Mouse (Mus musculus) intestine, embryonic 15.5 days (tissue): ENCODE results near the gene Cadps2. TPM values are rescaled to one million over a fixed set of nuclear protein-coding genes. Genes with fewer than 3 reads are reported as not detected.

ENCODE experiments used
- ATAC-seq: fragments of 200-750 bp; cut with Nextera tagmentation; 2 replicates; pipeline ENCODE4 v1.8.0; 2017; ENCODE audit warnings: moderate TSS enrichment, moderate library complexity
- H3K27ac ChIP-seq: fragments of 300-500 bp; sonication (generic); 2 replicates; pipeline ENCODE4 v1.5.1; 2015; ENCODE audit warnings: mild to moderate bottlenecking, inconsistent platforms
- H3K27me3 ChIP-seq: fragments of 300-500 bp; sonication (generic); replicated peaks from 2 replicates; pipeline ENCODE4 v1.6.1; 2015; ENCODE audit warnings: inconsistent platforms
- H3K36me3 ChIP-seq: fragments of 300-500 bp; sonication (generic); 2 replicates; pipeline ENCODE4 v1.6.1; 2015; ENCODE audit warnings: inconsistent platforms
- H3K4me1 ChIP-seq: fragments of 300-500 bp; sonication (generic); replicated peaks from 2 replicates; pipeline ENCODE4 v1.6.1; 2015; ENCODE audit warnings: inconsistent platforms
- H3K4me2 ChIP-seq: fragments of 300-500 bp; sonication (generic); replicated peaks from 2 replicates; pipeline ENCODE4 v1.6.1; 2015; ENCODE audit warnings: mild to moderate bottlenecking, inconsistent platforms
- H3K4me3 ChIP-seq: fragments of 300-500 bp; sonication (generic); replicated peaks from 2 replicates; pipeline ENCODE4 v1.5.1; 2015; ENCODE audit warnings: inconsistent platforms
- H3K9ac ChIP-seq: fragments of 300-500 bp; sonication (generic); 2 replicates; pipeline ENCODE4 v1.6.1; 2015; ENCODE audit warnings: inconsistent platforms
- H3K9me3 ChIP-seq: fragments of 300-500 bp; sonication (generic); 2 replicates; pipeline ENCODE4 v1.6.1; 2016; ENCODE audit warnings: inconsistent platforms
- WGBS: fragments of 180-500 bp; shearing (Covaris S2); methylation state at CpG from one replicate; pipeline ENCODE4 v1.1.7; 2015; 5-methylcytosine and 5-hydroxymethylcytosine counted together
- polyA plus RNA-seq: library from polyadenylated mRNA; unstranded; fragments of >200 nt; fragmentation: Nextera tagmentation; extraction: Ambion mirVana; gene quantifications from 2 replicates; pipeline ENCODE4 v1.2.1, GENCODE M21; 2015

Cadps2 gene
- polyA plus RNA-seq, 1 experiment from 2014 or later, result 1.1 TPM

GRCm38 (mm10) chr6:23491804-23492203 is 347.4 kb downstream of the Cadps2 start:
- no peak overlapping the region for H3K4me3 ChIP-seq
- no peak overlapping the region for H3K27ac ChIP-seq
- no peaks in the 10 kb centered on the region for H3K9me3 ChIP-seq
- no peaks in the 10 kb centered on the region for H3K27me3 ChIP-seq
- H3K4me2 ChIP-seq, result no peak overlapping the region
- H3K36me3 ChIP-seq, result no peaks in the 10 kb centered on the region
- WGBS, result 44% methylated on average over 7 of the region's 7 CpGs
- H3K4me1 ChIP-seq, result no peaks in the 10 kb centered on the region
- ATAC-seq, result peak; percentile 75; the same call in 1 of the 2 replicates
- H3K9ac ChIP-seq, result no peak overlapping the region

DNA sequence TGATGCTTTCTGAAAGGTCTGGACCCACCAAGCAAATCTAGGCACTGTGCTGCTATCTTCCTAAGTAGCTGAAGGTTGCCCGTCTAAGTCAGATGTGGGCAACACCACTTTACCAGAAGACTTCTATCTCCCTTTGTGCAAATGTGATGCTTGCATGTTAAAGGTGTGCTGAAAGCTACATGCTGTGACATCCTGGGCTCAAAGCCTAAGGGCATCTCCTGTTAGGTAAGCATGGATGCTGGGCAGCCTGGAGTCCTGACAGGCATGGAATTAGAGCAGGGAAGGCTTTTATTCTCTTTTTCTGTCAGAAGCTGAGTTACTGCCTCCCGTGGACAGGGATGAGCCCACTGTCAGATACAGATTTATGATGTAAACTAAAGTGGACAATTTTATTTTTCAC is 348.8 kb downstream of the Cadps2 start:
- no peaks in the 10 kb centered on the region for H3K27me3 ChIP-seq
- H3K27ac ChIP-seq, result no peak overlapping the region
- no peak overlapping the region for H3K9ac ChIP-seq
- H3K4me3 ChIP-seq, result no peak overlapping the region
- H3K4me2 ChIP-seq, result no peak overlapping the region
- WGBS, result 71% methylated on average over 2 of the region's 2 CpGs
- H3K4me1 ChIP-seq, result no peaks in the 10 kb centered on the region
- H3K36me3 ChIP-seq, result no peaks in the 10 kb centered on the region
- H3K9me3 ChIP-seq, result no peaks in the 10 kb centered on the region
- ATAC-seq, result no peak

DNA sequence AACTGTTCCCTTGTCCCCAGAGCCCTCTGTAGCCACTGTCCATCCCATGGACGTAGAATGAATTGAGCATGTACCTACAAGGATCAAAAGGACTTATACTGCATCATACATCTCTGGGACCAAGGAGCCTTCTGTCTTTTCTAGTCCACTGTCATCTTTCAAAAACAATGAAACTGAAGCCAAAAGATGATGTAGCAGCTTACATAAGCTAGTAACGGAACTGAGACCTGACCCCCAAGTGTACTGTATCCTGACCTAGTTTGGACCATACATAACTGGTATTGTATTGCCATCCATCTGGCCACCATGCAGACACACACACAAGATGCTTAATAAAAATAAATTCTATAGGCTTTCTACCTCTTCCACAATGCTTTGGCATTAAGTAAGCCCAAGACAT is 350.2 kb downstream of the Cadps2 start:
- no peaks in the 10 kb centered on the region for H3K4me1 ChIP-seq
- no peak overlapping the region for H3K4me2 ChIP-seq
- WGBS, result 80% methylated on average over 2 of the region's 2 CpGs
- no peaks in the 10 kb centered on the region for H3K36me3 ChIP-seq
- H3K27ac ChIP-seq, result no peak overlapping the region
- no peak overlapping the region for H3K9ac ChIP-seq
- H3K9me3 ChIP-seq, result no peaks in the 10 kb centered on the region
- H3K4me3 ChIP-seq, result no peak overlapping the region
- ATAC-seq, result no peak
- no peaks in the 10 kb centered on the region for H3K27me3 ChIP-seq

DNA sequence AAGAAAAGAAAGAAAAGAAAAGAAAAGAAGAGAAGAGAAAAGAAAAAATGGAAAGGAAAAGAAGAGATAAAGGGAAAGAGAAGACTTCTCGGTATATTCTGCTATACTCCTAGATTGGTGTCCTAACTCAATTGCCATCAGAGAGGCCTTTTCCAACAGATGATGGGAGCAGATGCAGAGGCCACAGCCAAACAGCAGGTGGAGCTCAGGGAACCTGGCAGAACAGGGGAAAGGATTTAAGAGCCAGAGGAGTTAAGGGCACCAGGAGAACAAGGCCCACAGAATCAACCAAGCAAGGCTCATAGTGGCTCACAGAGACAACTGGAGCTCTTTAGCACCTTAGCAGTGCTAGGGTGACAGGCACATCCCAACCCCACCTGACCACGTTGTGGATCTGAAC is 366.5 kb downstream of the Cadps2 start:
- Histone ChIP-seq H3K36me3 (no peaks in the 10 kb centered on the region), H3K27me3 (no peaks in the 10 kb centered on the region), H3K4me2 (no peak overlapping the region), H3K9ac (no peak overlapping the region), H3K27ac (no peak overlapping the region), H3K4me3 (no peak overlapping the region), H3K9me3 (no peaks in the 10 kb centered on the region), H3K4me1 (no peaks in the 10 kb centered on the region)
- ATAC-seq, result no peak
- WGBS, result 63% methylated on average over 2 of the region's 2 CpGs

GRCm38 (mm10) chr6:23471830-23472229 is 367.4 kb downstream of the Cadps2 start:
- 75% methylated on average over 2 of the region's 2 CpGs for WGBS
- ATAC-seq, result no peak
- H3K9ac ChIP-seq, result no peak overlapping the region
- no peaks in the 10 kb centered on the region for H3K27me3 ChIP-seq
- H3K9me3 ChIP-seq, result no peaks in the 10 kb centered on the region
- H3K27ac ChIP-seq, result no peak overlapping the region
- H3K4me1 ChIP-seq, result no peaks in the 10 kb centered on the region
- no peaks in the 10 kb centered on the region for H3K36me3 ChIP-seq
- H3K4me3 ChIP-seq, result no peak overlapping the region
- H3K4me2 ChIP-seq, result no peak overlapping the region

GRCm38 (mm10) chr6:23467885-23468284 is 371.3 kb downstream of the Cadps2 start:
- no peak overlapping the region for H3K27ac ChIP-seq
- WGBS, result 89% methylated on average over 4 of the region's 4 CpGs
- H3K36me3 ChIP-seq, result no peaks in the 10 kb centered on the region
- H3K4me2 ChIP-seq, result no peak overlapping the region
- H3K9ac ChIP-seq, result no peak overlapping the region
- H3K4me1 ChIP-seq, result no peaks in the 10 kb centered on the region
- no peaks in the 10 kb centered on the region for H3K9me3 ChIP-seq
- no peak for ATAC-seq
- no peak overlapping the region for H3K4me3 ChIP-seq
- H3K27me3 ChIP-seq, result no peaks in the 10 kb centered on the region

DNA sequence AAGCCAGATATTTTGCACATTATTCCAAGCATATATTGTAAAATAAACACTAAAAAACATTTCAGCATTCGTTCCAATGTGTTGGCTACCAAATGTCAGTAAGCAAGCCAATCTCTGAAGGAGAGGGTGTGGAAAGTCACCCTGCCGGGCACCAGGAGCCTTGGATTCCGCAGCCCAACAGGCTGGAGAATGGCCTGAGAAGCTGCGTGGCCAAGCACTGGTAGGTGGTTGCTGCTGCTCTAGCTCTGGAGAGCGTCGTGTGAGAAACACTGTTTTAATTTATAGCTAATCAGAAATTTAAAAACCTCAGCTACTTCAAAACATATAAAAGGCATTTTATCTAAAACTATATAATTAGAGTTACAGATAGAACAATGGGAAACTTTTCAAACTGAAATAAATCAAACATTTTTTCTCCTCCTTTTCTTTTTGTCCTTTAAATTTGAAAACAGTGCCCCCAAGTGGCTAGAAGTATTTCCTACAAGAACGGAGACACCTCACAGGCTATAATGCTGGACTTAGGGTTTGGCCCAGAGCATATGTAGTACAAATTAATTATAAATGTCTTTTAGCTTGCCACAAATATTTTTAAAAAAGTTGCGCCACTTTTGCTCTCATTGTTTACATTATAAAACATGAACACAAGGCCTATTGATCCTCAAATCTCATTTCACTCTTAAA is 376.5 kb downstream of the Cadps2 start:
- H3K4me1 ChIP-seq, result no peaks in the 10 kb centered on the region
- H3K9ac ChIP-seq, result no peak overlapping the region
- no peak overlapping the region for H3K4me2 ChIP-seq
- H3K36me3 ChIP-seq, result no peaks in the 10 kb centered on the region
- WGBS, result 28% methylated on average over 8 of the region's 8 CpGs
- 0 out of 2 replicates have a peak, but pooled peaks have one; percentile 34 for ATAC-seq
- no peak overlapping the region for H3K4me3 ChIP-seq
- no peaks in the 10 kb centered on the region for H3K27me3 ChIP-seq
- no peaks in the 10 kb centered on the region for H3K9me3 ChIP-seq
- no peak overlapping the region for H3K27ac ChIP-seq

DNA sequence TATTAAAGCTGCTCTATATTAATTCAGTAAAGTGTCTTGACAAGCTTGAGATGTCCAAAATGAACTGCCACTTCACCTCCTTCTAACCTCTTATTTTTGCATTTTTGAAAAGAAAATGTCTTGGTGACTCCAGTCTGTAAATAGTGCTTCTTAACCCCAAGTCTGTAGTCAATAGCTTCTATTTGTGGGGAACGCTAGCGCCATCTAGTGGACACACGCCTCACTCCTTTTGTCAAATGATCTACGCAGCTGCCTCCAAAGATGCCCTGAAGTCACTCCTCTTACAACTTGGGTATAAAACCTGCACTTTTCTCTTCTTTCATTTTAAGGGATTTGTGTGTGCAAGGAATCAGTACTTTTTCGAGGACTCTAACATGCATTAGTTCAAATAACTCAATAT is 381.5 kb downstream of the Cadps2 start:
- Histone ChIP-seq H3K9ac (no peak overlapping the region), H3K4me3 (no peak overlapping the region), H3K4me2 (no peak overlapping the region), H3K4me1 (no peaks in the 10 kb centered on the region), H3K27ac (no peak overlapping the region), H3K9me3 (no peaks in the 10 kb centered on the region), H3K36me3 (no peaks in the 10 kb centered on the region), H3K27me3 (no peaks in the 10 kb centered on the region)
- ATAC-seq, result no peak
- WGBS, result 3% methylated on average over 5 of the region's 5 CpGs

- 37% methylated on average over 5 of the region's 5 CpGs for WGBS
- Histone ChIP-seq H3K27me3 (no peaks in the 10 kb centered on the region), H3K36me3 (no peaks in the 10 kb centered on the region), H3K4me2 (no peak overlapping the region), H3K4me1 (no peaks in the 10 kb centered on the region), H3K9me3 (no peaks in the 10 kb centered on the region), H3K27ac (no peak overlapping the region), H3K9ac (no peak overlapping the region), H3K4me3 (no peak overlapping the region)
- no peak for ATAC-seq
Measured at GRCm38 (mm10) chr6:23453907-23454306, 385.3 kb downstream of the Cadps2 start.

DNA sequence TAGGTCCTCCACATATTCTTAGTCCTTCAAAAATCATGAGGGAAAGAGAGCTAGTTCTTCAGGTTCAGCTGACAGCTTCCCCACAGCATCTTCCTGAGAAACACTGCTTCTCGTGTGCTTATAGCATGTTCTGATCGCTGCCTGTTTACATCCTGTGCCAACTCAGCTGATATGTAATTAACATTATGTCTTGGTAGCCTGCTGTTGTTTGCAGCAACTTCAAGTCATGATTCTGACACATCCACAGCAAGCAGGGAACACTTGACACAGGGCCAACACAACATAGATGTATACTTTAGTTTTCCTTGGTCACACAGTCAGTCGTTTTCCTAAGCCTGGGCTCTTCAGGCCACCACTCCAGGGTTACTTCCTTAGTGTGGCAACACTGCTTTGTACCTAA is 399.3 kb downstream of the Cadps2 start:
- Histone ChIP-seq H3K27me3 (no peaks in the 10 kb centered on the region), H3K9me3 (no peaks in the 10 kb centered on the region), H3K9ac (no peak overlapping the region), H3K27ac (no peak overlapping the region), H3K4me3 (no peak overlapping the region), H3K4me2 (no peak overlapping the region), H3K36me3 (no peaks in the 10 kb centered on the region), H3K4me1 (no peaks in the 10 kb centered on the region)
- 54% methylated on average over 3 of the region's 3 CpGs for WGBS
- no peak for ATAC-seq

DNA sequence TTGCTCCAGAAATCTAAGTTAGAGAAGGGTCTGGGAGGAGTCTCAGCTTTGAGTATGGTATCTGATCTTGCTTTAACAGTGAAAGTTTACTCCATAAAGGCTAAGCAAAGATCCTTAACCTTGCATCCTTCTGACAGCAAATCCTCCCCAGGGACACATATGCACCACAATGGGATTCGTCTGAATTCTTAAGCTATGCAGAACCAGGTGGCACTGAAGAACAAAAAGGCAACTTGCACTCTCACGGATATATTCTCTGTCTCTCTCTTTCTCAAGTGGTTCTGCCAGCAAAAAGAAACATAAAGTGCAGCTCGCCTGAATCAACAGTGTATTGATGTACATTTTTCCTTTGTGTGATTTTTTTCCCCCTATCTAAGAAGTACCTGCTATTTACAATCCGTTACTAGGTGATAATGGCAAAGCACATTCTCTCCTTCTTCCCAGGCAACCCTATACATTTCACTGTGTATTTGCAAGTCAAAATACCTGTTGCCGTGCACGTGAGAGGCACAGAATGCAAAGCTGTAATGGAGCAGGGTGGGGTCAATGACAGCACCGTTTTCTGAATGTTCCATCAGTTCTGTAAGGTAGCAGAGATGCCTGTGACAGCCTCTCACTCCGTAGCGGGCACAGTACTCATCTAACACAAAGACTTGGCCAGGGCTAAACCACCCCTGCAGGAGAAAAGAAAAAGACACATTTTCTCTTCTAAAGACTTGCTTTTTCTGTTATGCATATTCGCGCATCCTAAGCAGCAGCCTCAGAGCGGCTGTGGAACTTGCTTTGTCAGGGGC is 428.8 kb downstream of the Cadps2 start:
- no peaks in the 10 kb centered on the region for H3K9me3 ChIP-seq
- no peak overlapping the region for H3K27ac ChIP-seq
- H3K4me1 ChIP-seq, result no peaks in the 10 kb centered on the region
- H3K9ac ChIP-seq, result no peak overlapping the region
- ATAC-seq, result no peak
- no peaks in the 10 kb centered on the region for H3K36me3 ChIP-seq
- WGBS, result 7% methylated on average over 12 of the region's 12 CpGs
- H3K4me2 ChIP-seq, result no peak overlapping the region
- H3K4me3 ChIP-seq, result no peak overlapping the region
- H3K27me3 ChIP-seq, result no peaks in the 10 kb centered on the region

DNA sequence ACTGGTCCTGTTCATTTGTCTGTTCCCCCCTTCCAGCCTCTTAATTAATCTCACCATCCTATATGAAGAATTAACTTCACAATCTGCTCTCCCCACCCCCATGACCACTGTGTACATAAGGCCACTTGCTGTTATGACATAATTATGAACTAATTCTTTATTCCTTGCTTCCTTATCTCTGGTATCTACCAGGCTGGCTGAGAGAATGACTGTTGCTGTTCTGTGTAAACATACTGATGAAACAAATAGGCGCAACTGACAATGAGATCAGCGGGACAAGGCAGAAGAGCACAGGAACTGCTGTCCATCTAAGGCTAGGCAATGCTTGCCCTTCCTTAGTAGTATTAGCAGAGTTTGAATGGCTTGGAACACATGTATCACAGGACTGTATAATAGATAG is 445.1 kb downstream of the Cadps2 start:
- Histone ChIP-seq H3K9ac (no peak overlapping the region), H3K27ac (no peak overlapping the region), H3K36me3 (no peaks in the 10 kb centered on the region), H3K4me1 (no peaks in the 10 kb centered on the region), H3K27me3 (no peaks in the 10 kb centered on the region), H3K4me3 (no peak overlapping the region), H3K9me3 (no peaks in the 10 kb centered on the region), H3K4me2 (no peak overlapping the region)
- no peak for ATAC-seq
- 61% methylated on average over 2 of the region's 2 CpGs for WGBS

DNA sequence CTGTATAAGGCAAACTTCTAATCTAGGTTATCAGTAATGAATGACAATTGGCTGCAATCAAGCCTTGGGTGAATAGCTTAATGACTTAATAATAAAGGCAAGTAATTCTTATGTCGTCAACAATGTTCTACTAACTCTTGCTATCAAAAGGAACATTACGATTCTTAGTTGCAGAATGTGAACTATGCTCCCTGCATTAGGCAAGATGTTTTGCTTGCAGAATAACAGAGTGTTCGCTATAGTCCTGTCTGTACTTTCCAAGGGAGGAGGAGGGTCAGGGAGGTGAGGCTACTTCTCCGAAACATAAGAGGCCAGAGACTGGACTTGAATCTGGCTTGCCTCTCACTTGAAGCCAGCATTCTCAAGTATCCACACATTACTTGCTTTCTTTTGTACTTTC is 446.5 kb downstream of the Cadps2 start:
- Histone ChIP-seq H3K9ac (no peak overlapping the region), H3K36me3 (no peaks in the 10 kb centered on the region), H3K4me3 (no peak overlapping the region), H3K9me3 (no peaks in the 10 kb centered on the region), H3K4me2 (no peak overlapping the region), H3K4me1 (no peaks in the 10 kb centered on the region), H3K27me3 (no peaks in the 10 kb centered on the region), H3K27ac (no peak overlapping the region)
- ATAC-seq, result no peak
- 72% methylated on average over 4 of the region's 4 CpGs for WGBS
